Mouse (Mus musculus): ENCODE data around the gene Hnrnpab. TPM values are rescaled to one million over a fixed set of nuclear protein-coding genes. Genes with fewer than 3 reads are reported as not detected.

Hnrnpab gene
- polyA plus RNA-seq (2012; fragmentation: generic; extraction: Trizol), result 100 to 1,000 TPM; 144 to 260 TPM

GRCm38 (mm10) chr11:51606447-51607095 is at the start of gene Hnrnpab:
TSS of gene Hnrnpab (minus strand) at chr11:51606847.

DNA sequence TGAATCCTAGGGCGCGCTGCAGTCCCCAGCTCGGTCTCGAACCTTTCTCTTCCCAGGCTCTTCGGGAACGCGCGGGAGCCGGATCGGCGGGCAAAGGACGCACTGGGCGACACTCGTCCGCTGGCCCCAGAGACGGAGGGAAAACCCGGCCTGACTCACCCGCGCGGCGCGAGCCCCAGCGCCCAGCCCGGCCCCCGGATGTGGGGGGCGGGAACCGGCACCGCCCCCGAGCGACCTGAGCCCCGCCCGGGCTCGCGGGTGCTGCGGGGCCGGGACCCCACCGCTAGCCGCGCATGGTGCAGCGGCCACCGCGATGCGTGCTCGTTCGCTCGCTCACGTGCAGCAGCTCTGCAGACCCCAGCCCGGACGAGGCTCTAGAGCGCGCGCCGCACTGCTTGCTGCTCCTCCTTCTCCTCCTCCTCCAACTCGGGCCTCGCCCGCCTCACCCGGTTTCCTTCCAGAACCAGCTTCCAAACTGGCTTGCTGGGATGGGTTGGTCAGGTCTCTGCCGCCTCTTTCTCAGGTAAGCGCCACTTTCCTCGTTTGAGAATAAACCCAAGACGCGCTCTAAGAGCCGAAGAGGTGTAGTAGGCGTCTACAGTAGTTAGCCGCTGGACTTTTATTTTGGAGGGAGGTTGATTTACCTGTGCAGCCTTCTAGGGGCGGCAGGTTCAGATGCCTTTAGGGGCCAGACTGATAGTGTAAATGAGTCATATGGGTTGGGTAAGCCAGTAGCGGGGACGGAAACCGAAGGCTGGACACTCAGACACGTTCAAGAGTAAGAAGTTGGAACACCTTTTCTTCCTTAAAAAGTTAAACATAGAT is 44.3 kb upstream of the Hnrnpab start, which contains the start of the genes N4bp3 and D930048N14Rik:
N4bp3 (minus strand) TSS at position 152 of the 825 bp plus-strand sequence.
D930048N14Rik (plus strand) TSS at position 264 of the 825 bp plus-strand sequence.

DNA sequence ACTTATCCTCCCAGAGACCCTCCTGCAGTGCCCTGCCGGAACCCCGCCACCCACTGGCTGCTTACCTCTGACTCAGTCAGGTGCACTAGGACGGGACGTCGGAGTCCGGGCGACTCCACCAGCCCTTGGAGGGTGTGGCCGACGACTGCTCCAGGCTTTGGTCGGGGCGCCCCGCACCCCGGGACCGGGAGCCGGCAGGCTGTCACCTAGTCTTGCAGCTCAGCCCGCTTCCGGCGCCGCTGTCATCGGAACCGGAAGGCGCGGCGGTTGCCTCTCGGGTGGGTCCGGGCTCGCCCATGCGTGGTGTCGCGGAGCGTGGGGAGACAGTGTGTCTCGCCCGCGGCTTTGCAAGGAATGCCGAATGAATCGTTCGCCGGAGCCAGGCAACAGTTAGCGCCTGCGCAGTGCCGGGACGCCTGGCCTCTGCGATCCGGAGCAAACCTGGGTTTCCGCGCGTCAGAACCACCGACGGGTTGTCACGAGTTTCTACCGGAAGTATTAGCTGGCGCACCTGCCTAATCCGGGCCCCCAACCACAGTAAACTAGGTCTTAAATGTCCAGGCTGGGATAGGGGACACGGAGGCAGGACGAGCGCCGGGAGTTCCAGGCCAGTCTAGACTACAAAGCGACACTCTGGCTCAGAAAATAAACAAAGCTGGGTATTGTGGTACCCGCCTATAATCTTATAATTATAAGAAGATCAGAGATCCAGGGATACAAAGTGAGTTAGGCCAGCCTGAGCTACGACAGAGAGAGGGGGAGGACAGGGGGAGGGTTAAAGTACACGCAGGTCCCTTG is 29.1 kb upstream of the Hnrnpab start, which contains the start of gene Rmnd5b:
Rmnd5b (minus strand) TSS at position 372 of the 798 bp plus-strand sequence.

DNA sequence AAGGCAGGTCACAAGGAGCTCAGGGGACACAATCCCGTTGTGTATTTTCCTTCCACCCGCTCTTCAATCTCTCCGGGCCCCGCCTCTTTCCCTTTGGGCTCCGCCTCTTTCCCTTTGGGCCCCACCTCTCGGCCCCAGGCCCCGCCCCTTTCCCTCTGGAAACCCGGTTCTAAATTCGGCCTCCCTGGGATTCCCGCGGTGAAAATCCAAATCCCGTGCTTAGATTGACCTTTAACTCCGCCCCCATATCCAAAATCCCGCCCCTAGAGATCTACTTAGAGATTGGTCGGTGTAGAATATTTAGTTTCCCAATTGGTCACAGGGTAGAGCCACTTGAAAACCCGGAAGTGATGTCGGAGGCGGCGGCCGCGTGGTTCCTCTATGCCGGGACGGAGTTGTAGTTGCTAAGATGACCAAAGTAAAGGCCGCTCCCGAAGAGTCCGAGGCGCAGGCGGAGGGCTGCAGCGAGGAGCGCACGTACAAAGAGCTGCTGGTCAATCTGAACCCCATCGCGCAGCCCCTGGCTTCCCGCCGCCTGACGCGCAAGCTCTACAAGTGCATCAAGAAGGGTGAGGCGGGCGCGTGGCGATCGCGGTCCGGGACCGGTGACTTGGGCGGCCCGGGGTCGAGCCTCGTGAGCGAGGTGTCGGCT is 12.9 kb upstream of the Hnrnpab start, which contains the start of gene Nhp2:
Nhp2 (plus strand) TSS at position 327 of the 652 bp plus-strand sequence.

GRCm38 (mm10) chr11:51584431-51585248 is 22.0 kb downstream of the Hnrnpab start, which contains the start of gene Phykpl:
TSS of gene Phykpl (plus strand) at chr11:51584757.

Other genes starting within 250 kb of the Hnrnpab start
- gene Phykpl, start 22.1 kb downstream of the Hnrnpab start, polyA plus RNA-seq (2012; fragmentation: generic; extraction: Trizol), result 1 to 10 TPM; 4.2 to 8.7 TPM
- gene Nhp2, start 12.9 kb upstream of the Hnrnpab start, polyA plus RNA-seq (2012; fragmentation: generic; extraction: Trizol), result 100 to 1,000 TPM in 1 of 2 experiments, 10 to 100 TPM in 1; 83.1 to 636 TPM
- gene Rmnd5b, start 29.0 kb upstream of the Hnrnpab start, polyA plus RNA-seq (2012; fragmentation: generic; extraction: Trizol), result 10 to 100 TPM; 24.1 to 35.1 TPM
- gene N4bp3, start 44.0 kb upstream of the Hnrnpab start, polyA plus RNA-seq (2012; fragmentation: generic; extraction: Trizol), result 1 to 10 TPM; 2.3 to 4.5 TPM
- gene D930048N14Rik, start 44.1 kb upstream of the Hnrnpab start, polyA plus RNA-seq (2012; fragmentation: generic; extraction: Trizol), result under 1 TPM; 0.13 to 0.48 TPM
- 10 to 100 TPM in 1 of 2 experiments, 1 to 10 TPM in 1; 2.2 to 24.3 TPM for gene 0610009B22Rik, start 82.0 kb upstream of the Hnrnpab start, polyA plus RNA-seq (2012; fragmentation: generic; extraction: Trizol)
- 1 to 10 TPM in 1 of 2 experiments, under 1 TPM in 1; 0.81 to 4.5 TPM for gene Sec24a, start 156.8 kb upstream of the Hnrnpab start, polyA plus RNA-seq (2012; fragmentation: generic; extraction: Trizol)
- 10 to 100 TPM in 1 of 2 experiments, 1 to 10 TPM in 1; 7.1 to 44.6 TPM for gene Sar1b, start 156.8 kb upstream of the Hnrnpab start, polyA plus RNA-seq (2012; fragmentation: generic; extraction: Trizol)

Measured in C3H10T1/2 (cell line).